Mouse (Mus musculus): ENCODE data around the gene Fbxo34. TPM values are rescaled to one million over a fixed set of nuclear protein-coding genes. Genes with fewer than 3 reads are reported as not detected.
A peak's percentile ranks its signal among the peaks of the same experiment; 100 is the strongest.

Gene Fbxo34
- polyA plus RNA-seq, 1 experiment, result 21.1 TPM

DNA sequence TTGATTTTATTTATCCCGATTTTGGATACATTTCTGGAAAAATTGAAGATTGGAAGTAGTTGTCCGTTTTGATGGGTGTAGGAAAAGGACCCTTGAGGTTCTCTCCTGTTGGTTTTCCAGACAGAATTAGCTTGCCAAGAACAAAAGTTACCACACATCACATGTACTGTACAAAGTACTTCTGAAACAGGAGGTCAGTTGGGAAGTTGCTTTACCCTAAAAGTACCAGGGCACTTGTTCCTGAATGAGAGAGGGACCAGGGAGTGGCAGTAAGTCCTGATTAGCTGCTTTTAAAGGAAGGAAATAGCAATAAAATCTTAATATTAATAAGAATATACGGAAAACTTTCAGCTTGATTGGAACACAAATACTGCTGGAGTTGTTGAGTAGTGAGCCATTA is 46.9 kb downstream of the Fbxo34 start:
- Histone ChIP-seq H3K27ac (ENCODE audit: control insufficient read depth, insufficient read depth, low read depth, low read length, poor library complexity) (no peak overlapping the region), H3K4me1 (ENCODE audit: control insufficient read depth, insufficient read depth, low read length) (peaks cover 3% of the 10 kb centered on the region; the same call in 1 of the 2 replicates), H3K4me3 (replicated peaks; ENCODE audit: control insufficient read depth, low read depth, low read length) (no peak overlapping the region)
- WGBS, result 70% methylated on average over 3 of the region's 3 CpGs
- TF ChIP-seq POLR2A (IDR thresholded peaks at IDR 0.05; ENCODE audit: borderline replicate concordance, control insufficient read depth, low read depth, low read length) (no peak), CTCF (IDR thresholded peaks at IDR 0.05; ENCODE audit: control insufficient read depth, insufficient read depth, low read length) (no peak)

GRCm38 (mm10) chr14:47498632-47499031 is 48.4 kb downstream of the Fbxo34 start:
- 49% methylated on average over 5 of the region's 5 CpGs for WGBS
- Histone ChIP-seq H3K27ac (ENCODE audit: control insufficient read depth, insufficient read depth, low read depth, low read length, poor library complexity) (no peak overlapping the region), H3K4me1 (ENCODE audit: control insufficient read depth, insufficient read depth, low read length) (no peaks in the 10 kb centered on the region; the same call in 1 of the 2 replicates), H3K4me3 (replicated peaks; ENCODE audit: control insufficient read depth, low read depth, low read length) (no peak overlapping the region)
- TF ChIP-seq POLR2A (IDR thresholded peaks at IDR 0.05; ENCODE audit: borderline replicate concordance, control insufficient read depth, low read depth, low read length) (no peak), CTCF (IDR thresholded peaks at IDR 0.05; ENCODE audit: control insufficient read depth, insufficient read depth, low read length) (no peak)

DNA sequence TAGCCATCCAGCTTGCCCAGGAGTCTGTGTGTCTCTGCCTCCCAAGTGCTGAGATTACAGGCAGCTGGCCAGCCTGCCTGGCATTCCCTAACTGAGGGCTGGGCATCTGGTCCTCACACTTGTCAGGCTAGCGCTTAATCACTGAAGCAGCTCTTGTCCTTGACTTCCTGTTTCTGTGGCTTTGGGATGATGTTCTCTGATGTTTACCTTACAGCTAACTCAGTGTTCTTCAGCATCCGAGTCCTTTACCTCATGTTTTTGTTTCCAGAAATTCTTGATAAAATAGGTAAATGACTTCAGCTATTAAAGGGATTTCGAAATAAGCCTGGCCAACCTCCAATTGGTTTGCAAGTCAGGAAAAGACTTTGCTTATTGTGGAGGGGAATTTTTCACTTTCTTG is 53.8 kb downstream of the Fbxo34 start:
- H3K27ac ChIP-seq (ENCODE audit: control insufficient read depth, insufficient read depth, low read depth, low read length, poor library complexity), result no peak overlapping the region
- WGBS, result 85% methylated on average over 3 of the region's 3 CpGs
- no peak overlapping the region for H3K4me3 ChIP-seq (replicated peaks; ENCODE audit: control insufficient read depth, low read depth, low read length)
- H3K4me1 ChIP-seq (ENCODE audit: control insufficient read depth, insufficient read depth, low read length), result no peaks in the 10 kb centered on the region; the same call in 1 of the 2 replicates
- no peak for TF ChIP-seq POLR2A (IDR thresholded peaks at IDR 0.05; ENCODE audit: borderline replicate concordance, control insufficient read depth, low read depth, low read length)
- TF ChIP-seq CTCF (IDR thresholded peaks at IDR 0.05; ENCODE audit: control insufficient read depth, insufficient read depth, low read length), result no peak

DNA sequence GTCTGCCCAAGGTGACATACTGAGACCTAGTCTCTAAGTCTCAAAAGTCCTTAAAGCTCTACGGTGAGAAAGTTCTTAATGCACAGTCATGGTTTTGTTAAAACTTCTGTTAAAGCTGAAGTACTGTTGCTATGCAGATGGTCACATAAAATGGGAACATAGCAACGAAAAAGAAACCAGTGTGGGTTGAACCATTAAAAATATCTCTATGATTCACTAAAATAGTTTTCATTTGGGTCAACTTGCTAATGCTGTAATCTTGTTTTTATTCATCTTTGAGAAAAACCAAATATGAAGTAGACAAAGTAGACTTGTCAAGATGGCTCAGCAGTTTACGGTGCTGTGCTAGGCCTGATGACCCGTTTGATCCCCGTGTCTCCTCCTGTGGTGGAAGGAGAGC is 56.5 kb downstream of the Fbxo34 start:
- WGBS, result 76% methylated on average over 5 of the region's 5 CpGs
- no peaks in the 10 kb centered on the region for H3K4me1 ChIP-seq (ENCODE audit: control insufficient read depth, insufficient read depth, low read length)
- no peak overlapping the region for H3K27ac ChIP-seq (ENCODE audit: control insufficient read depth, insufficient read depth, low read depth, low read length, poor library complexity)
- no peak for TF ChIP-seq CTCF (IDR thresholded peaks at IDR 0.05; ENCODE audit: control insufficient read depth, insufficient read depth, low read length)
- TF ChIP-seq POLR2A (IDR thresholded peaks at IDR 0.05; ENCODE audit: borderline replicate concordance, control insufficient read depth, low read depth, low read length), result no peak
- no peak overlapping the region for H3K4me3 ChIP-seq (replicated peaks; ENCODE audit: control insufficient read depth, low read depth, low read length)

DNA sequence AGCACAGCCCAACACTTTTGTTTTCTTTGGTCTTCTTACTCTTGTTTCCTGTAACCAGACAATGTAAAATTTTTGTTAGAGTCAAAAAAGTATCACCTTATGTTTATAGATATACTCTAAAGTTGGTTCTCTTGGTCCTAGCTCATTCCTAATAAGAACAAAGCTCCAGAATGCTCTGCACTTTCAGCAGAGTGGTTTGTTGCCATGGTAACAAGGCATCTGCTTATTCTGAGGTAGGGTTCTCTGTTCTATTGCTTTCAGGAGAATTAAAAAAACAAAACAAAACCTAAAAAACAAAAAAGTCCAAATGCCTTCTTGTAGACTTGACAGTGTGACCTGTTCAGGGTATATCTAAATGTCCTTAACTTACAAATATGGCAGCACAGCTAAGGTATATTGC is 57.8 kb downstream of the Fbxo34 start:
- no peak for TF ChIP-seq CTCF (IDR thresholded peaks at IDR 0.05; ENCODE audit: control insufficient read depth, insufficient read depth, low read length)
- TF ChIP-seq POLR2A (IDR thresholded peaks at IDR 0.05; ENCODE audit: borderline replicate concordance, control insufficient read depth, low read depth, low read length), result no peak
- Histone ChIP-seq H3K27ac (ENCODE audit: control insufficient read depth, insufficient read depth, low read depth, low read length, poor library complexity) (no peak overlapping the region), H3K4me1 (ENCODE audit: control insufficient read depth, insufficient read depth, low read length) (no peaks in the 10 kb centered on the region; the same call in 1 of the 2 replicates), H3K4me3 (replicated peaks; ENCODE audit: control insufficient read depth, low read depth, low read length) (no peak overlapping the region)

DNA sequence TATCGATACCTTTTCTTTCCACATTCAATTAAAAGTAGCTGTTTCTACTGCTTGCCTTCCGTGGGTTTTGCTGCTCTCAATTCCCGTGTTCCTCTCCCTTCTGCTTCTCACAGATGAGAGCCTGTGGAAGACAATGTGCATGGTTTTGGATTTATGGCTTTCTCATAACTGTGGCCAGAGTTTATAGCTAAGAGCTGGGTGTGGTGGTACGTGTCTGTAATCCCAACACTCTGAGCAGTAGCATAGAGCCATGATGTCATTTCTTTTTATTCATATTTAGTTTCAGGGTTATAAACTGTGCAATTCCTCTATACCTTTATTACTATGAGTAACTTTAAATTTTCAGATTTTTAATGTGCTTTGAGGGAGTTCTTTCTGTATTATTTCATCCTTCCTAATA is 60.0 kb downstream of the Fbxo34 start:
- 85% methylated on average over 4 of the region's 4 CpGs for WGBS
- Histone ChIP-seq H3K27ac (ENCODE audit: control insufficient read depth, insufficient read depth, low read depth, low read length, poor library complexity) (no peak overlapping the region), H3K4me3 (replicated peaks; ENCODE audit: control insufficient read depth, low read depth, low read length) (no peak overlapping the region), H3K4me1 (ENCODE audit: control insufficient read depth, insufficient read depth, low read length) (peaks cover 2% of the 10 kb centered on the region; the same call in 1 of the 2 replicates)
- TF ChIP-seq POLR2A (IDR thresholded peaks at IDR 0.05; ENCODE audit: borderline replicate concordance, control insufficient read depth, low read depth, low read length), result no peak

DNA sequence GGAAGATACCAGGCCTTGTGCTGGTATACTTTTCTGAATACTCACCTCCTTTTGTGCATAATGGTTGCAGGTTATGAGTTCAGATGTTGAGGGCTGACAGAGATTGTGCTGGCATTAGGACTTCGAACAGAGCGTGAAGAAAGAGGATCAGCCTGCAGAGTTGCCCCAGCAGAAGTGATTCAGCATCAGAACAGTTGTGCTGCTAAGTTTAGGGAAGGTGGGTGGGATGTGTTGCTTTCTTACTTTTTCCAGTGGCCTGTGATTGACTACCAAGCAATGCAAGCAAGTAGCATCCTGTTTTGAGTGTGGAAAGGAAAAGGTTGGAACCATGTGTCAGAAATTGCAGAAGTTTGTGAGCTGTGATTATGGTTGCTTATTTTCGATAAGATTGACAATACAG is 63.4 kb downstream of the Fbxo34 start:
- H3K27ac ChIP-seq (ENCODE audit: control insufficient read depth, insufficient read depth, low read depth, low read length, poor library complexity), result no peak overlapping the region; the same call in 1 of the 2 replicates
- H3K4me3 ChIP-seq (replicated peaks; ENCODE audit: control insufficient read depth, low read depth, low read length), result no peak overlapping the region
- 51% methylated on average over 3 of the region's 3 CpGs for WGBS
- H3K4me1 ChIP-seq (ENCODE audit: control insufficient read depth, insufficient read depth, low read length), result peaks cover 2% of the 10 kb centered on the region; the same call in 1 of the 2 replicates
- no peak for TF ChIP-seq CTCF (IDR thresholded peaks at IDR 0.05; ENCODE audit: control insufficient read depth, insufficient read depth, low read length)
- TF ChIP-seq POLR2A (IDR thresholded peaks at IDR 0.05; ENCODE audit: borderline replicate concordance, control insufficient read depth, low read depth, low read length), result no peak

DNA sequence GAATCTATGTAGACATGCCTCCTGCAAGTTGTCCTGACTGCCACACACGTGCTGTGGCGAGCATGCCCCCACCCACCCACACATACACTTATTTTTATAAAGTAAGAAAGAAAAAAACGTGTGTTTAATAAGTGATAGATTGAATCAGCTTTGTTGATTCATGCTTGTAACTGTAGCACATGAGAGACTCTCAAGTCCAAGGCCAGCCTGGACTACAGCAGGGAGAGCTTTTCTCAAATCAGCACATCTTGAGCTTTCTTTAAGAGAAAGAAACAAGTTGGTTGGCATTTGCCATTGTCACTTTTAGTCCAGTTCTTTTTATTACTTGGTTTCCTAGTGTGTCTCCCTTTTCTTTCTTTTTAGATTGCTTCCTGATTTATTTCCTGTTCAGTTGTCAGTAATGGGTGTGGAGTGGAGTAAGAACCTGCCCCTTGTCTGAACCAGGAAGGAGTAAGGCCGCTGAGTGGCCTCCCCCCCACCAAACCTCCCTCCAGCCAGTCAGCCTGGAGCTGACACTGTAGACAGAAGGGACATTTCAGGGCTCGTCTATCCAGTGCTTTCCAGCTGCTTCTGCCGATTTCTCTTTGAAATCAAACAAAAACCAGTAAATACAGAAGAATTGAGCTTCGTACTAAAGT is 64.7 kb downstream of the Fbxo34 start:
- no peak for TF ChIP-seq CTCF (IDR thresholded peaks at IDR 0.05; ENCODE audit: control insufficient read depth, insufficient read depth, low read length)
- no peak for TF ChIP-seq POLR2A (IDR thresholded peaks at IDR 0.05; ENCODE audit: borderline replicate concordance, control insufficient read depth, low read depth, low read length)
- Histone ChIP-seq H3K4me3 (replicated peaks; ENCODE audit: control insufficient read depth, low read depth, low read length) (no peak overlapping the region), H3K4me1 (ENCODE audit: control insufficient read depth, insufficient read depth, low read length) (peaks cover 2% of the 10 kb centered on the region; the same call in 1 of the 2 replicates), H3K27ac (ENCODE audit: control insufficient read depth, insufficient read depth, low read depth, low read length, poor library complexity) (peak overlapping the region; percentile 66)
- 31% methylated on average over 7 of the region's 7 CpGs for WGBS

DNA sequence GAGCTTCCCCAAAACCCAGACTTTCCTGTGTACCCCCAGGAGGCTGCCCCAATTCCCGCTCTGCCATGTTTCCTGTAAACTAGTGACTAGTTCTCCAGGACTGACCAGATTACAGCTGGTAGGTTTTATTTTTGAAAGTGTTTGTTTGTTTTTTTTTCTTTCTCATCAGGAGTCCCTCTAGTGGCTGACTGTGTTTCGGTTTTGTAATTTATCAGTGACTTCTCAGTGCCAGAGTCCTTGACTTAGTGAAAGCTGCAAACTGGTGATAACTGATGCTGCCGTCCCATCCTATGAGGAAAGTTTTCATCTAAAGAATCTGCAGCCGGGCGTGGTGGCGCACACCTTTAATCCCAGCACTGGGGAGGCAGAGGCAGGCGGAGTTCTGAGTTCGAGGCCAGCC is 65.4 kb downstream of the Fbxo34 start:
- Histone ChIP-seq H3K27ac (ENCODE audit: control insufficient read depth, insufficient read depth, low read depth, low read length, poor library complexity) (peak overlapping the region; percentile 66; the same call in 1 of the 2 replicates), H3K4me3 (replicated peaks; ENCODE audit: control insufficient read depth, low read depth, low read length) (no peak overlapping the region), H3K4me1 (ENCODE audit: control insufficient read depth, insufficient read depth, low read length) (peaks cover 2% of the 10 kb centered on the region; the same call in 1 of the 2 replicates)
- TF ChIP-seq CTCF (IDR thresholded peaks at IDR 0.05; ENCODE audit: control insufficient read depth, insufficient read depth, low read length) (no peak), POLR2A (IDR thresholded peaks at IDR 0.05; ENCODE audit: borderline replicate concordance, control insufficient read depth, low read depth, low read length) (no peak)
- 70% methylated on average over 8 of the region's 8 CpGs for WGBS
